Mouse (Mus musculus) erythroblast, embryonic 14.5 days (primary cell): ENCODE measurements around the gene Adora1.

ENCODE experiments used
- GATA1 ChIP-seq: IDR thresholded peaks from 2 replicates; pipeline ENCODE4 v1.6.1; 2012; ENCODE audit warnings: low read length, inconsistent platforms, mixed read lengths
- TAL1 ChIP-seq: IDR thresholded peaks from 3 replicates; pipeline ENCODE4 v1.6.1; 2012; ENCODE audit warnings: low read length, inconsistent platforms, mixed read lengths

- TF ChIP-seq TAL1, result no peak
- no peak for TF ChIP-seq GATA1
These were observed 74.8 kb downstream of the Adora1 start for GRCm38 (mm10) chr1:134160404-134160803.
